Mouse (Mus musculus) embryonic facial prominence, embryonic 15.5 days (tissue): ENCODE measurements around the gene Zcchc24. TPM values are rescaled to one million over a fixed set of nuclear protein-coding genes. Genes with fewer than 3 reads are reported as not detected.
A peak's percentile ranks its signal among the peaks of the same experiment; 100 is the strongest.

ENCODE experiments used
- ATAC-seq: fragments of 200-750 bp; cut with Nextera tagmentation; 2 replicates; pipeline ENCODE4 v1.8.0; 2017; ENCODE audit warnings: low read depth, moderate TSS enrichment; ENCODE audit not compliant: insufficient number of reproducible peaks, low FRiP score, low TSS enrichment
- H3K27ac ChIP-seq: fragments of 300-500 bp; sonication (generic); replicated peaks from 2 replicates; pipeline ENCODE4 v1.5.1; 2015; ENCODE audit warnings: mild to moderate bottlenecking, inconsistent platforms
- H3K27me3 ChIP-seq: fragments of 300-500 bp; sonication (generic); 2 replicates; pipeline ENCODE4 v1.6.1; 2015; ENCODE audit warnings: inconsistent platforms
- H3K36me3 ChIP-seq: fragments of 300-500 bp; sonication (generic); 2 replicates; pipeline ENCODE4 v1.6.1; 2015; ENCODE audit warnings: mild to moderate bottlenecking, inconsistent platforms
- H3K4me1 ChIP-seq: fragments of 300-500 bp; sonication (generic); 2 replicates; pipeline ENCODE4 v1.6.1; 2015; ENCODE audit warnings: inconsistent platforms
- H3K4me2 ChIP-seq: fragments of 300-500 bp; sonication (generic); replicated peaks from 2 replicates; pipeline ENCODE4 v1.6.1; 2015; ENCODE audit warnings: mild to moderate bottlenecking, inconsistent platforms
- H3K4me3 ChIP-seq: fragments of 300-500 bp; sonication (generic); replicated peaks from 2 replicates; pipeline ENCODE4 v1.5.1; 2015; ENCODE audit warnings: mild to moderate bottlenecking, inconsistent platforms
- H3K9ac ChIP-seq: fragments of 300-500 bp; sonication (generic); 2 replicates; pipeline ENCODE4 v1.6.1; 2015; ENCODE audit warnings: inconsistent platforms
- H3K9me3 ChIP-seq: fragments of 300-500 bp; sonication (generic); replicated peaks from 2 replicates; pipeline ENCODE4 v1.6.1; 2016; ENCODE audit warnings: inconsistent platforms
- WGBS: fragments of 180-500 bp; shearing (Covaris S2); methylation state at CpG from one replicate; pipeline ENCODE4 v1.1.7; 2015; 5-methylcytosine and 5-hydroxymethylcytosine counted together
- polyA plus RNA-seq: library from polyadenylated mRNA; unstranded; fragments of >200 nt; fragmentation: Nextera tagmentation; extraction: Ambion mirVana; gene quantifications from 2 replicates; pipeline ENCODE4 v1.2.1, GENCODE M21; 2015

The Zcchc24 gene
- polyA plus RNA-seq, 1 experiment from 2014 or later: 34.0 TPM

DNA sequence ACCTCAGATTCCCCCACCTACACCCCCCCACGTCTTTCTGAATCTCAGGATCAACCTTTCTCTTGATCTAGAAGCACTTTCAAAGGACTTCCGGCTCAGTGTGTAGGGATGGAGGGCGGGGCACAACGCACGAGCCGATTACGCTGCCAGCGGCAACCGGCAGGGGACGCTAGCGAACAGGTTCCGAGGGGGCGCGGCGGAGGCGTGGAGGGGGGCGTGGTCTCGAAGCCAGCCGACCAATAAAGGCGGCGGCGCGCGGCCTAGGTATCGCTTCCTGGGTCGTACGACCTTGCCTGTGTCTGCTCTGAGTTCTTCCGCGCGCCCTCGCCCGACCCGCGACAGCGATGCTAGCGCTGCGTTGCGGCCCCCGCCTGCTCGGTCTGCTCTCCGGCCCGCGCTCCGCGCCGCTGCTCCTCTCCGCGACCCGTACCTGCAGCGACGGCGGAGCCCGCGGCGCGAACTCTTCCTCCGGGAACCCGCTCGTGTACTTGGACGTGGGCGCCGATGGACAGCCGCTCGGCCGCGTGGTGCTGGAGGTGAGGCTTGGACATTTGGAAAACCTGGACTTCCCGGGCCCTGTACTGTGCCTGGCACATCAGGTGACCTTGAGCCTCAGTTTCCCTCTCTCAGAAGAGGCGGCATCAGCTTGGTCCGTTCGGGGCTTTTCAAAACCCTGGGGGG, 74.8 kb downstream of the Zcchc24 start, which contains the start of gene Ppif:
Ppif (plus strand) TSS at position 267 of the 681 bp plus-strand sequence.
- Histone ChIP-seq H3K27ac (peak within 1 kb of the TSS; percentile 51; the same call in 1 of the 2 replicates), H3K4me3 (peak within 1 kb of the TSS; percentile 78), H3K9me3 (no peaks in the 10 kb centered on the region), H3K4me1 (peaks cover 37% of the 10 kb centered on the region), H3K36me3 (peaks cover 30% of the 10 kb centered on the region), H3K27me3 (no peaks in the 10 kb centered on the region), H3K9ac (peak within 1 kb of the TSS; percentile 84), H3K4me2 (peak within 1 kb of the TSS; percentile 78)
- under 1% methylated on average over 70 of the region's 70 CpGs for WGBS
- peak; percentile 89 for ATAC-seq

DNA sequence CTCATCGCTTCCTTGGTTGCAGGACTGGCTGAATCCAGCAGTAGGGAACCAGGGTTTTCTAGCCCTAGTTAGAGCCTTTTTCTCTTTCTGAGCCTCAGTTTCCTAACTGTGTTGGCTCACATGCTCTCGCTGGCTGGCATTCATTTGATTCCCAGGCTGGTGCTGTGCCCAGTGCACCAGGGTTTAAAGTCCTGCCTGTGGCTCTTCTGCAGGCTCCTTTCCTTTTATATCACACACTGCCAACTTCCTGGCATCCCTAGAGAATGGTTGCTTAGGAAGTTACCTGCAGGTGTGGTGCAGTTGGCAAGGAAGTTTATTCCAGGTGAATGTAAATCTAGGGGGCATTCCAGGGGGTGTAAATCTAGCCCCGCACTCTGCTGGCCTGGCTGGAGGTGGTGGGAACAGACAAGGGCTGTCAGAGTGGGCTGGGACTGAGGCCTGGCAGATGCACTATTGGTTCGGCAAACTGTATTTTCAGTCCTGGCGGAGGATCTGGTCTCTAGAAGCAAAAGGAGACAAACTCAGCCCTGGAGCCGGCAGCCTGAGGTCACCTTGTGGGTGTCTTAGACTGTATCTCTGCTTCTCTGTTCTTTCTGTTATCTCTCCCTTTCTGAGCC, 75.5 kb downstream of the Zcchc24 start:
- no peaks in the 10 kb centered on the region for H3K9me3 ChIP-seq
- H3K9ac ChIP-seq: no peak overlapping the region
- no peaks in the 10 kb centered on the region for H3K27me3 ChIP-seq
- ATAC-seq: no peak
- H3K4me2 ChIP-seq: peak overlapping the region; percentile 78
- peaks cover 37% of the 10 kb centered on the region for H3K4me1 ChIP-seq
- H3K4me3 ChIP-seq: peak overlapping the region; percentile 78
- 64% methylated on average over 6 of the region's 6 CpGs for WGBS
- H3K27ac ChIP-seq: 0 out of 2 replicates have a peak overlapping the region, but pooled peaks have one; percentile 39
- peaks cover 23% of the 10 kb centered on the region for H3K36me3 ChIP-seq

DNA sequence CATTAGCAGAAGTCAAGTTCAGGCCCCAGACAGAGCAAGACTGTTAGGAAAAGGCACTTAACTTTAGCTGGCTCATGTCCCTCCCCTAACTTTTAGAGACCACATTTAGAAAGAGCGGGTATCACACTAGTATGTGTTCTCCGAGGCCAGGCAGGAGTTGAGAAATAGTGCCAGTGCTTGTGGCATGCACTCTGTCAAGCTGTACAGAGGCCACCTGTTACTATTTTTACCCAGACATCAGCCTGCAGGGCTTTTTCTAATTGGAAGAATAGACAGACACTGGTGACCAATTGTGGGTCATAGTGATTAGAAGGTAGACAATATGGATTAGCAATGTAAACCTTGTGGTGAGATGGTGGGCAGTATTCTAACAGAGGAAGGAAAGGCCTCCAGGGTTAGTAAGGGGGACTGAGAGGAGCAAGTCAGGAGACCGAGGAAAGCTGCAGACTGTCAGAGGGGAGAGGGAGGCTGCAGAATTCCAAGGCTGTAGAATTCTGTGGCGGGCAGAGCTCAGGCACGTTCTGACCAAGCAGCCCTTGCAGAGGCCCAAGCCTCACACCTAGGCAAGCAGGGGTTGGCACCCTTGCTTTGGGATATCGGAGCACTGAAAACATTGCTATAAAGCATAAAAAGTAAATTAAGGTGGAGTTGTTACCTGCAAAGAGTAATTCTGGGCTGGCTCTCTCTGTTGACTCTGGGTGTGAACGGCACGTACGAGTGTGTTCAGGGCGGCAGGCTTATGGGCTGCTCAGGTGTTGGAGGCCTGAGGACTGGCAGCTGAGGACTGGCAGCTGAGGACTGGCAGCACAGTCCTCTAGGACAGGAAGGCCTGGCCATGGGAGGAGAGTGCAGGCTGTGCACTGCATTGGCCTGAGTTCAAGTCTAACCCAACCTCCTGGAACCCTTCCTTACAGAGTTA, 81.6 kb downstream of the Zcchc24 start:
- no peak overlapping the region for H3K27ac ChIP-seq
- no peak overlapping the region for H3K4me3 ChIP-seq
- WGBS: 71% methylated on average over 10 of the region's 10 CpGs
- no peaks in the 10 kb centered on the region for H3K36me3 ChIP-seq
- H3K27me3 ChIP-seq: no peaks in the 10 kb centered on the region
- H3K9ac ChIP-seq: no peak overlapping the region
- no peaks in the 10 kb centered on the region for H3K4me1 ChIP-seq
- no peak for ATAC-seq
- no peak overlapping the region for H3K4me2 ChIP-seq
- no peaks in the 10 kb centered on the region for H3K9me3 ChIP-seq

DNA sequence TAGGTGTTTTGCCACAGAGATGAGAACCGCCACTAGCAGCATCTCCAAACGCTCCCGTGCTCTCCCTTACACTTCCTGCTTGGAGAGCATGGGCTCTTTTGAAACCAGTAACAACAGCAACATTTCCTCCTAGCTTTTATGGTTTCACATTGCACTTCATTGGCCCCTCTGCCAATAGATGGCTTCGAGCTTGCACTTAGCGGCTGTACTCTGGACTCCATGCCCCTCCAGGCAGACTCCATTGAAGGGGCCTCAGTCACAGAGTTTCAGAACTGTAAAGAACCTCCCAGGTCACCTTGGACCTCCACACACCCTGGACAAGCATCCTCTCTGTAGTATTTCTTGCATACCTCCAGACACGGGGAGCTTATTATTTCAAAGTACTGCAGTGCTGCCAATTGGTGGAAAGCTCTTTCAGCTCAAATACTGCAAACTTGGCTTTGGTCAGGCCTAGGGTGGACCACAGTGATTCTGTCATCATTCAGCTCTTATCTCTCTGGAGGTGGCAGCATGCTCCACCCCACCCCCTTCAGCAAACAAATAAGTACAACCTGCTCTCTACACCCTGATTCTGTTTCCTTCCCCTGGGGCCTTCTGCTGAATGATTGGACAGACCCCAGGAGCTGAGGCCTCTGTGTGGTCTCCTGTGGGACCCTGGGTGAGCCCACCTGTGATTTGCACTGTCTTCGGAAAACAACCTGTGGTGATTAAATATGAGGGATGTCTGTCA, 82.5 kb downstream of the Zcchc24 start:
- no peak overlapping the region for H3K27ac ChIP-seq

GRCm38 (mm10) chr14:25682020-25682419, 86.8 kb downstream of the Zcchc24 start:
- no peak overlapping the region for H3K4me3 ChIP-seq
- H3K9ac ChIP-seq: no peak overlapping the region
- 69% methylated on average over 6 of the region's 6 CpGs for WGBS
- H3K27me3 ChIP-seq: no peaks in the 10 kb centered on the region
- H3K4me1 ChIP-seq: no peaks in the 10 kb centered on the region
- H3K9me3 ChIP-seq: no peaks in the 10 kb centered on the region
- no peak for ATAC-seq
- H3K36me3 ChIP-seq: no peaks in the 10 kb centered on the region
- H3K4me2 ChIP-seq: no peak overlapping the region
- H3K27ac ChIP-seq: no peak overlapping the region

More for the DNA sequence above, 82.5 kb downstream of the Zcchc24 start:
- Histone ChIP-seq H3K9ac (no peak overlapping the region), H3K4me1 (no peaks in the 10 kb centered on the region), H3K4me3 (no peak overlapping the region), H3K27me3 (no peaks in the 10 kb centered on the region), H3K4me2 (no peak overlapping the region), H3K9me3 (no peaks in the 10 kb centered on the region), H3K36me3 (no peaks in the 10 kb centered on the region)
- WGBS: 56% methylated on average over 7 of the region's 7 CpGs
- ATAC-seq: 0 out of 2 replicates have a peak, but pooled peaks have one; percentile 34

DNA sequence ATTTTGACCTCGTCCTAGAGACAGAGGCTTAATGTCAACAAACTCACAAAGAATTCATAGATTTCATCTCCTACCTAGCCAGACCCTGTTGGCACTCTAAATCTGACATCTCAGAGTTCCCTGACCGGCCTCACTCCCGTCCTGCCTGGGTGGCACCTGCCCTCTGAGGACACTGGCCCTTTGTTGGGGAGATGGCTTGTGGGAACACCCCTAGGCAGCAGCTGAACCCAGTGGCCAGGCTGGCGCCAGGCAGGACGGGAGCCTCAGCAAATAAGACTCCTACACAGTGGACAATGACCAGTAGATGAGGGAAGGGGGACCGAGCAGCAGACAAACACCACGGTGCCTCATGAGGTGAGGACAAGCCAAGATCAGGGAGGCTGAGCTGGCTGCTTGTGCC, 89.2 kb downstream of the Zcchc24 start:
- Histone ChIP-seq H3K27me3 (no peaks in the 10 kb centered on the region), H3K9ac (no peak overlapping the region), H3K27ac (no peak overlapping the region), H3K4me3 (no peak overlapping the region), H3K36me3 (no peaks in the 10 kb centered on the region), H3K4me1 (no peaks in the 10 kb centered on the region), H3K4me2 (no peak overlapping the region), H3K9me3 (no peaks in the 10 kb centered on the region)
- no peak for ATAC-seq
- 61% methylated on average over 7 of the region's 7 CpGs for WGBS

DNA sequence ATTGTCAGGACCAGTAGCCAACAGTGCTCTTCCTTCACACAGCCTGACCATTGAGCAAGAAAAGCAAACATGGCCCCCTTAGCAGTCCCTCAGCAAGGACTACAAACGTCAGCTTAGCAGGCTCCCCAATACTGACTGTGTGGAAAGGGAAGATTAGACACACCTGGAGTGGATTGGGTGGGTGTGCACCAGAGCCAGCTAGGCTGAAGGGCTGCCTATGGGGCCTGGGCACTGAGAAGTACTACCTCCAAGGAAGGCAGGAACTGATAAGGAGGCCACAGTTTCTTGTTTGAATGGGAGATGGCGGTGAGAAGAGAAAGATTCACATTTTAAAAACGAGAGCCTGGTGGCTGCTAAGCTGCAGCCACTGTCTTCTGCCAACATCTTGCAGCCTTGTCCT, 101.3 kb downstream of the Zcchc24 start:
- Histone ChIP-seq H3K4me3 (no peak overlapping the region), H3K27ac (no peak overlapping the region), H3K36me3 (peaks cover 44% of the 10 kb centered on the region), H3K27me3 (no peaks in the 10 kb centered on the region), H3K4me1 (no peaks in the 10 kb centered on the region), H3K9me3 (no peaks in the 10 kb centered on the region), H3K9ac (no peak overlapping the region), H3K4me2 (no peak overlapping the region)
- 64% methylated on average over 3 of the region's 3 CpGs for WGBS
- ATAC-seq: no peak

- no peak overlapping the region for H3K4me2 ChIP-seq
- H3K9ac ChIP-seq: no peak overlapping the region
- no peaks in the 10 kb centered on the region for H3K9me3 ChIP-seq
- no peaks in the 10 kb centered on the region for H3K27me3 ChIP-seq
- no peak; the same call in 1 of the 2 replicates for ATAC-seq
- no peak overlapping the region for H3K4me3 ChIP-seq
- no peaks in the 10 kb centered on the region for H3K4me1 ChIP-seq
- H3K27ac ChIP-seq: no peak overlapping the region
- 78% methylated on average over 2 of the region's 2 CpGs for WGBS
- peaks cover 51% of the 10 kb centered on the region for H3K36me3 ChIP-seq
Measured at GRCm38 (mm10) chr14:25666668-25667376, 102.0 kb downstream of the Zcchc24 start.

DNA sequence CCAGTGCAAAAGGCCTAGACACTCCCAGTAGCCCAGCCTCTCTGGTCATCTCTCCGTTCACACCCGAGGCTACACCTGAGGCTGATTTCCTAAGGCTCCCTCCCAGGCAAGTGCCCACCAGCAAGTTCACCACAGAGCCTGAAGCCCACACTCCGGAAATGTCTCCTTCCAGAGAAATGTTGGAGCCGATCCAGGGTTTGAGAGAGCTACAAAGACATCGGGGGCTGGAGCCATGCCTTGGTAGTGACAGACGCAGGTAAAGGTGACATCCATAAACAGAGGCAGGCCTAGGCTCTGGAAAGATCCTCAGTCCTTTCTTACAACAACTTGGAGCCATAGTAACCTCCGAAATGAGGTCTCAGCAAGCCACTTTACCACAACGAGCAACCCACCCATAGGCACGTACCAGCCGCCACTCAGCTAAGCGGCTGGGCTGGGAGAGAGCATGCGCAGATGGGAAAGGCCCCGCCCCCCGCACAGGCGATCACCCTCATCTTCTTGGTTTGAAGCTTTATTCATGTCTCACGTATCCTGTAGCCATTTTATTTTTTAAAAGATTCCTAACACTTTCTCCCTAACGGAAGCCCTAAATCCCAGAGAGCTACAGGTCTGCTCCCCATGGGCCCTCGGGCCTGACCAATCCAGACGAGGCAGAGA, 103.4 kb downstream of the Zcchc24 start:
- Histone ChIP-seq H3K9ac (no peak overlapping the region), H3K36me3 (peaks cover 65% of the 10 kb centered on the region), H3K27ac (0 out of 2 replicates have a peak overlapping the region, but pooled peaks have one; percentile 34), H3K4me1 (no peaks in the 10 kb centered on the region), H3K4me3 (no peak overlapping the region), H3K4me2 (no peak overlapping the region), H3K27me3 (no peaks in the 10 kb centered on the region), H3K9me3 (no peaks in the 10 kb centered on the region)
- ATAC-seq: no peak
- WGBS: 68% methylated on average over 19 of the region's 19 CpGs

- Histone ChIP-seq H3K27ac (no peak overlapping the region), H3K27me3 (no peaks in the 10 kb centered on the region), H3K36me3 (peaks cover 76% of the 10 kb centered on the region), H3K4me3 (no peak overlapping the region), H3K4me1 (no peaks in the 10 kb centered on the region), H3K9me3 (no peaks in the 10 kb centered on the region), H3K4me2 (no peak overlapping the region), H3K9ac (no peak overlapping the region)
- WGBS: 88% methylated on average over 7 of the region's 7 CpGs
- no peak for ATAC-seq
Measured at GRCm38 (mm10) chr14:25664310-25664695, 104.5 kb downstream of the Zcchc24 start.
